ENCODE assay signal across 13 mouse cellular contexts in the genomic region with DNA sequence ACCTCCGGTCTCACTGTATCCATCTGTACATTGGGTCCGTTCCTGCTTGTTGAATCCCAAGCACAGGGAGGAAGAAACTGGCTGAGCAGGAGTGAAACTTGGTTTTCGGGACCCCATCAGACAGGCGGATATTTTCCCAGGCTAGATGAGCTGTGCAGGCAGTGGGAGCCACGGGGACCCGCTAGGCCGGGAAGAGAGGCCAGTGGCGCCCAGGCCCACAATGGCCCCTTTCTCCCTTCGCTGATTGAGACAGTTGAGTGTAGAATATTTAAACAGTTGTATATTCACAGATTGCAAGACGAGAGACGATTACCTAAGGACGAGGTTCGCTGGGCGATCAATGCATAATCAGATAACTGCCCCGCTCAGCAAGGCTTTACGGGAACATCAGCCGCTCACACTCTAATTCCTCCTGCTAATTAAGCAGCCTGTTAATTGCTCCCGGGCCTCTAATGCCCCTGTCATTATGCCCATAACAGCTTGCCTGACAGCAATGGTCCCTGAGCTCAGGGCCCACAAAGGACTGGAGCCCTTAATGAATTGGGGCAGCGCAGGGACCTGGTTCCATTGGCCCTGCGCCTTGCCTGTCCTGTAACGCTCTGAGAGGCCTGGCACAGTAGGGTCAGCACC. TPM values are rescaled to one million over a fixed set of nuclear protein-coding genes. Genes with fewer than 3 reads are reported as not detected.
A peak's percentile ranks its signal among the peaks of the same experiment; 100 is the strongest.
DNase-seq lines count a peak whose midpoint lies in the region; ATAC-seq lines count a peak whose summit lies in the region.
"Had no signal": no experiment of that assay in that cellular context is flagged by ENCODE, and none has a peak within 500 bp of the region (broad histone marks: within the 10 kb centered on the region; RNA-seq: fewer than 3 reads in every experiment).

No protein-coding gene starts in this region.

- no peaks in the 10 kb centered on the region for H3K36me3 ChIP-seq in midbrain, embryonic 12.5 days
- H3K36me3 ChIP-seq in midbrain, embryonic 14.5 days (ENCODE audit: control insufficient read depth, insufficient read depth, low read length), result no peaks in the 10 kb centered on the region
- no peaks in the 10 kb centered on the region for H3K36me3 ChIP-seq in embryonic facial prominence, embryonic 13.5 days
- H3K36me3 ChIP-seq: liver, embryonic 13.5 days had no signal

- WGBS in midbrain, embryonic 12.5 days, result 76% methylated on average over 21 of the region's 21 CpGs
- 63% methylated on average over 21 of the region's 21 CpGs for WGBS in midbrain, embryonic 14.5 days
- WGBS in embryonic facial prominence, embryonic 13.5 days, result 78% methylated on average over 21 of the region's 21 CpGs

- H3K9me3 ChIP-seq in midbrain, embryonic 12.5 days, result no peaks in the 10 kb centered on the region
- H3K9me3 ChIP-seq in midbrain, embryonic 14.5 days (ENCODE audit: control insufficient read depth, low read length), result no peaks in the 10 kb centered on the region
- H3K9me3 ChIP-seq in embryonic facial prominence, embryonic 13.5 days, result no peaks in the 10 kb centered on the region
- H3K9me3 ChIP-seq: liver, embryonic 13.5 days had no signal

- no peak for DNase-seq in midbrain, embryonic 14.5 days
- DNase-seq in frontal cortex, postnatal 10 days (ENCODE audit: low spot score in 2 of 2), result peak; percentile 22 to 48
- peak; percentile 22 for DNase-seq in retina, adult 2 months (ENCODE audit: low read depth, low spot score)
- no peak for DNase-seq in adrenal gland, adult (ENCODE audit: inconsistent age in 2 of 2, low spot score in 1 of 2)
- DNase-seq in adrenal gland, postnatal 4 days (ENCODE audit: low spot score in 2 of 2), result no peak
- DNase-seq: adrenal gland, postnatal 10 days; cerebellum, adult 8-10 months; gastrocnemius, postnatal 36 days; liver, embryonic 13.5 days; thymus, postnatal 14 days had no signal

- peak; percentile 38; the same call in 1 of the 2 replicates for ATAC-seq in midbrain, embryonic 12.5 days (ENCODE audit: low FRiP score, low read depth)
- no peak for ATAC-seq in midbrain, embryonic 14.5 days (ENCODE audit: low FRiP score, low TSS enrichment)
- ATAC-seq in embryonic facial prominence, embryonic 13.5 days (ENCODE audit: insufficient number of reproducible peaks, insufficient read depth, low FRiP score, low TSS enrichment, low read depth), result no peak

- no peak overlapping the region for H3K4me3 ChIP-seq in midbrain, embryonic 12.5 days
- no peak overlapping the region for H3K4me3 ChIP-seq in midbrain, embryonic 14.5 days (replicated peaks; ENCODE audit: low read depth, low read length)
- H3K4me3 ChIP-seq in embryonic facial prominence, embryonic 13.5 days, result no peak overlapping the region
- H3K4me3 ChIP-seq: liver, embryonic 13.5 days; myocyte had no signal

- peaks cover 64% of the 10 kb centered on the region for H3K27me3 ChIP-seq in midbrain, embryonic 12.5 days
- H3K27me3 ChIP-seq in midbrain, embryonic 14.5 days (ENCODE audit: control insufficient read depth, insufficient read depth, low read length), result no peaks in the 10 kb centered on the region
- no peaks in the 10 kb centered on the region for H3K27me3 ChIP-seq in embryonic facial prominence, embryonic 13.5 days
- H3K27me3 ChIP-seq: liver, embryonic 13.5 days had no signal

- H3K27ac ChIP-seq in midbrain, embryonic 12.5 days (replicated peaks), result peak overlapping the region; percentile 44; the same call in 1 of the 2 replicates
- H3K27ac ChIP-seq in midbrain, embryonic 14.5 days (replicated peaks; ENCODE audit: low read depth, low read length), result no peak overlapping the region
- H3K27ac ChIP-seq in embryonic facial prominence, embryonic 13.5 days, result peak overlapping the region; percentile 23; the same call in 1 of the 2 replicates
- H3K27ac ChIP-seq: liver, embryonic 13.5 days had no signal

- peaks cover 73% of the 10 kb centered on the region for H3K4me1 ChIP-seq in midbrain, embryonic 12.5 days
- peaks cover 18% of the 10 kb centered on the region; the same call in 1 of the 2 replicates for H3K4me1 ChIP-seq in midbrain, embryonic 14.5 days (ENCODE audit: control insufficient read depth, insufficient read depth, low read length)
- H3K4me1 ChIP-seq in embryonic facial prominence, embryonic 13.5 days, result peaks cover 83% of the 10 kb centered on the region
- H3K4me1 ChIP-seq: liver, embryonic 13.5 days had no signal

- H3K4me2 ChIP-seq in midbrain, embryonic 12.5 days (replicated peaks), result no peak overlapping the region
- no peak overlapping the region for H3K4me2 ChIP-seq in midbrain, embryonic 14.5 days (ENCODE audit: low read length)
- no peak overlapping the region for H3K4me2 ChIP-seq in embryonic facial prominence, embryonic 13.5 days
- H3K4me2 ChIP-seq: liver, embryonic 13.5 days had no signal

- no peak overlapping the region for H3K9ac ChIP-seq in midbrain, embryonic 12.5 days (replicated peaks)
- no peak overlapping the region for H3K9ac ChIP-seq in midbrain, embryonic 14.5 days (replicated peaks; ENCODE audit: low read length)
- H3K9ac ChIP-seq in embryonic facial prominence, embryonic 13.5 days, result no peak overlapping the region
- H3K9ac ChIP-seq: liver, embryonic 13.5 days had no signal

RNA-seq across cellular contexts. Expression of a gene that starts 54.0 kb away (rescaled TPM):
- polyA plus RNA-seq in midbrain, embryonic 12.5 days (2016; fragmentation: Nextera tagmentation; extraction: Ambion mirVana), result 14.5 and 16.2 TPM in 2 replicates
- 5.2 and 10.1 TPM in 2 replicates for polyA plus RNA-seq in midbrain, embryonic 14.5 days (2014; fragmentation: Nextera tagmentation; extraction: Ambion mirVana)
- 39.0 and 46.0 TPM in 2 replicates for polyA plus RNA-seq in embryonic facial prominence, embryonic 13.5 days (2015; fragmentation: Nextera tagmentation; extraction: Ambion mirVana)
- 10 to 100 TPM; 10.3 to 17.3 TPM for total RNA-seq in adrenal gland, postnatal 4 days (2021)
- polyA plus RNA-seq: myocyte had no signal

Comparison
In these comparisons a context has a peak if more than half of its experiments do, and no peak if none do; other contexts are left out.
1. DNase-seq: peak in frontal cortex, postnatal 10 days (2 of 2) and retina, adult 2 months (single experiment); none in midbrain, embryonic 14.5 days (single experiment), adrenal gland, adult (0 of 2) and adrenal gland, postnatal 4 days (0 of 2).